Mouse (Mus musculus): ENCODE results near the gene Fat2. TPM values are rescaled to one million over a fixed set of nuclear protein-coding genes. Genes with fewer than 3 reads are reported as not detected.

Fat2 gene
- total and polyA plus RNA-seq, 3 experiments, result 0.01 to 0.14 (median 0.10) TPM

Other genes with a start within 250 kb of the Fat2 start
- 100 to 1,000 TPM; 232 to 283 TPM for gene Gm2a, start 238.4 kb downstream of the Fat2 start, total RNA-seq (2021)
- 146 and 187 TPM in 2 replicates for gene Gm2a, start 238.4 kb downstream of the Fat2 start, polyA plus RNA-seq (2012; rRNA removed)
- gene Slc36a3, start 184.9 kb downstream of the Fat2 start, total RNA-seq (2021), result not detected
- gene Slc36a3, start 184.9 kb downstream of the Fat2 start, polyA plus RNA-seq (2012; rRNA removed), result 0.16 TPM in 1 of 2 replicates, not detected in the other
- 100 to 1,000 TPM in 1 of 2 experiments, 10 to 100 TPM in 1; 93.6 to 146 TPM for gene Slc36a2, start 151.5 kb downstream of the Fat2 start, total RNA-seq (2021)
- gene Slc36a2, start 151.5 kb downstream of the Fat2 start, polyA plus RNA-seq (2012; rRNA removed), result 144 and 233 TPM in 2 replicates
- 10 to 100 TPM; 15.9 to 18.7 TPM for gene Slc36a1, start 132.2 kb downstream of the Fat2 start, total RNA-seq (2021)
- 16.4 and 21.5 TPM in 2 replicates for gene Slc36a1, start 132.2 kb downstream of the Fat2 start, polyA plus RNA-seq (2012; rRNA removed)
- 1,000 to 10,000 TPM; 1,553 to 3,019 TPM for gene Sparc, start 86.6 kb upstream of the Fat2 start, total RNA-seq (2021)
- 4,707 and 5,966 TPM in 2 replicates for gene Sparc, start 86.6 kb upstream of the Fat2 start, polyA plus RNA-seq (2012; rRNA removed)
- gene Atox1, start 124.7 kb upstream of the Fat2 start, total RNA-seq (2021), result 100 to 1,000 TPM; 226 to 307 TPM
- gene Atox1, start 124.7 kb upstream of the Fat2 start, polyA plus RNA-seq (2012; rRNA removed), result 679 and 685 TPM in 2 replicates
- 10 to 100 TPM; 50.7 to 54.6 TPM for gene G3bp1, start 133.1 kb upstream of the Fat2 start, total RNA-seq (2021)
- gene G3bp1, start 133.1 kb upstream of the Fat2 start, polyA plus RNA-seq (2012; rRNA removed), result 22.7 and 33.7 TPM in 2 replicates